Mouse (Mus musculus) retina, adult 2 months (tissue): ENCODE data around the gene Srrt.

ENCODE experiments used
- DNase-seq: peaks from one replicate; pipeline ENCODE4 v3.0.0-alpha.2; 2012; ENCODE audit warnings: low read depth, low spot score

Srrt gene

GRCm38 (mm10) chr5:137307071-137307912, at the start of gene Srrt:
Gene Srrt, minus strand, starts transcription at chr5:137307674.
- DNase-seq = peak; percentile 87

- DNase-seq = no peak
Measured at GRCm38 (mm10) chr5:137354091-137354490, 46.6 kb upstream of the Srrt start.

- no peak for DNase-seq
Measured at GRCm38 (mm10) chr5:137352011-137352975, 44.8 kb upstream of the Srrt start.

- no peak for DNase-seq
Measured at GRCm38 (mm10) chr5:137351394-137351793, 43.9 kb upstream of the Srrt start.

- no peak for DNase-seq
Measured at GRCm38 (mm10) chr5:137351058-137351380, 43.5 kb upstream of the Srrt start.

- no peak for DNase-seq
Measured at GRCm38 (mm10) chr5:137350205-137351057, 43.0 kb upstream of the Srrt start.

GRCm38 (mm10) chr5:137349384-137350204, 42.1 kb upstream of the Srrt start, which contains the start of gene Ephb4:
Gene Ephb4, plus strand, starts transcription at chr5:137350109.
- no peak for DNase-seq

- DNase-seq = no peak
Measured at GRCm38 (mm10) chr5:137348482-137349383, 41.3 kb upstream of the Srrt start.

GRCm38 (mm10) chr5:137347856-137348255, 40.4 kb upstream of the Srrt start:
- no peak for DNase-seq

- DNase-seq = no peak
Measured at GRCm38 (mm10) chr5:137346983-137347382, 39.5 kb upstream of the Srrt start.

GRCm38 (mm10) chr5:137346388-137346787, 38.9 kb upstream of the Srrt start:
- DNase-seq = no peak

GRCm38 (mm10) chr5:137345821-137346220, 38.3 kb upstream of the Srrt start:
- no peak for DNase-seq

GRCm38 (mm10) chr5:137343869-137344268, 36.4 kb upstream of the Srrt start:
- no peak for DNase-seq

GRCm38 (mm10) chr5:137343412-137343811, 35.9 kb upstream of the Srrt start:
- no peak for DNase-seq

- DNase-seq = no peak
Measured at GRCm38 (mm10) chr5:137342407-137343012, 35.0 kb upstream of the Srrt start.

GRCm38 (mm10) chr5:137340222-137340621, 32.7 kb upstream of the Srrt start:
- DNase-seq = no peak

- no peak for DNase-seq
Measured at GRCm38 (mm10) chr5:137339290-137339979, 32.0 kb upstream of the Srrt start.

- no peak for DNase-seq
Measured at GRCm38 (mm10) chr5:137338663-137339289, 31.3 kb upstream of the Srrt start.
